Mouse (Mus musculus) neural tube, embryonic 14.5 days (tissue): ENCODE data around the gene Klhl31. TPM values are rescaled to one million over a fixed set of nuclear protein-coding genes. Genes with fewer than 3 reads are reported as not detected.

Experiments
- ATAC-seq: fragments of 200-750 bp; cut with Nextera tagmentation; 2 replicates; pipeline ENCODE4 v1.8.0; 2017; ENCODE audit warnings: low read depth, mild to moderate bottlenecking, moderate TSS enrichment, moderate library complexity
- H3K27ac ChIP-seq: fragments of 300-500 bp; sonication (generic); 2 replicates; pipeline ENCODE4 v1.5.1; 2014; ENCODE audit warnings: low read depth, mild to moderate bottlenecking, control low read depth, low read length, moderate library complexity, mixed read lengths
- H3K27me3 ChIP-seq: fragments of 300-500 bp; sonication (generic); 2 replicates; pipeline ENCODE4 v1.6.1; 2014; ENCODE audit warnings: low read length; ENCODE audit not compliant: control insufficient read depth, insufficient read depth
- H3K36me3 ChIP-seq: fragments of 300-500 bp; sonication (generic); 2 replicates; pipeline ENCODE4 v1.6.1; 2014; ENCODE audit warnings: low read length, mixed read lengths; ENCODE audit not compliant: control insufficient read depth, insufficient read depth
- H3K4me1 ChIP-seq: fragments of 300-500 bp; sonication (generic); 2 replicates; pipeline ENCODE4 v1.6.1; 2014; ENCODE audit warnings: low read length; ENCODE audit not compliant: control insufficient read depth, insufficient read depth
- H3K4me2 ChIP-seq: fragments of 300-500 bp; sonication (generic); 2 replicates; pipeline ENCODE4 v1.6.1; 2014; ENCODE audit warnings: mild to moderate bottlenecking, low read depth, low read length, control low read depth
- H3K4me3 ChIP-seq: fragments of 300-500 bp; sonication (generic); 2 replicates; pipeline ENCODE4 v1.5.1; 2014; ENCODE audit warnings: low read depth, low read length, control low read depth, mixed read lengths
- H3K9ac ChIP-seq: fragments of 300-500 bp; sonication (generic); replicated peaks from 2 replicates; pipeline ENCODE4 v1.6.1; 2014; ENCODE audit warnings: low read depth, mild to moderate bottlenecking, control low read depth, low read length, mixed read lengths
- H3K9me3 ChIP-seq: fragments of 300-500 bp; sonication (generic); 2 replicates; pipeline ENCODE4 v1.6.1; 2016; ENCODE audit warnings: low read length; ENCODE audit not compliant: control insufficient read depth
- WGBS: fragments of 180-500 bp; shearing (Covaris S2); extraction: QIAGEN DNeasy Blood & Tissue Kit; methylation state at CpG from one replicate; pipeline ENCODE4 v1.1.7; 2014; 5-methylcytosine and 5-hydroxymethylcytosine counted together
- polyA plus RNA-seq: library from polyadenylated mRNA; unstranded; fragments of >200 nt; fragmentation: Nextera tagmentation; extraction: Ambion mirVana; gene quantifications from 2 replicates; pipeline ENCODE4 v1.2.1, GENCODE M21; 2014

The Klhl31 gene
- 0.12 and 0.13 TPM in 2 replicates for polyA plus RNA-seq

GRCm38 (mm10) chr9:77636450-77636951 is at the start of gene Klhl31:
Gene Klhl31 (plus strand): TSS chr9:77636500.
- no peak within 1 kb of the TSS for H3K9ac ChIP-seq
- H3K27me3 ChIP-seq: no peaks in the 10 kb centered on the region
- no peak within 1 kb of the TSS for H3K27ac ChIP-seq
- no peaks in the 10 kb centered on the region for H3K4me1 ChIP-seq
- ATAC-seq: no peak
- H3K4me3 ChIP-seq: no peak within 1 kb of the TSS
- 56% methylated on average over 10 of the region's 10 CpGs for WGBS
- no peaks in the 10 kb centered on the region for H3K36me3 ChIP-seq
- H3K9me3 ChIP-seq: no peaks in the 10 kb centered on the region
- H3K4me2 ChIP-seq: no peak within 1 kb of the TSS

- no peak overlapping the region for H3K4me2 ChIP-seq
- H3K27me3 ChIP-seq: no peaks in the 10 kb centered on the region
- no peaks in the 10 kb centered on the region for H3K36me3 ChIP-seq
- no peaks in the 10 kb centered on the region for H3K9me3 ChIP-seq
- H3K4me1 ChIP-seq: no peaks in the 10 kb centered on the region
- no peak overlapping the region for H3K4me3 ChIP-seq
- no peak for ATAC-seq
- WGBS: 60% methylated on average over 6 of the region's 6 CpGs
- H3K27ac ChIP-seq: no peak overlapping the region
- no peak overlapping the region for H3K9ac ChIP-seq
Measured at GRCm38 (mm10) chr9:77586806-77587591, 49.3 kb upstream of the Klhl31 start.

DNA sequence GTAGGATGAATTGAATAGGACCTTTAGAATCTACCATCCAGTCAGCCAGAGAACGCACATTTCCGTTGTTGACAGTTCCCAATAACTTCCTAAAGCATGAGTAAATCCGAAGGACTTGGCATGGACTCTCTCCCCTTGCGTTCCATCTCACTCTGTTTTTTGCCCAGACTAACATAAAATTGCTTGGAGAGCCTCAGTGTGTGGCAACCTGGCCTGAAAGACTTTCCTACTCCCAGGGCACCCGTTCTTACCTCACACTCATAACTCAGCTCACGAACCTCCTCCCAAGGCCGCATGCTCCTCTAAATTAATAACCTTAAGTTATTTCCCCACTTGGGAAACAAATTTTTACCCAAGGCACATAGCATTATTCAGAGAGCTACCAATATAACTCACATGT is 48.7 kb upstream of the Klhl31 start:
- no peak overlapping the region for H3K27ac ChIP-seq
- H3K9me3 ChIP-seq: no peaks in the 10 kb centered on the region
- no peak for ATAC-seq
- H3K27me3 ChIP-seq: no peaks in the 10 kb centered on the region
- no peak overlapping the region for H3K9ac ChIP-seq
- H3K4me3 ChIP-seq: no peak overlapping the region
- 81% methylated on average over 7 of the region's 7 CpGs for WGBS
- H3K36me3 ChIP-seq: no peaks in the 10 kb centered on the region
- no peak overlapping the region for H3K4me2 ChIP-seq
- H3K4me1 ChIP-seq: no peaks in the 10 kb centered on the region

- Histone ChIP-seq H3K9ac (no peak overlapping the region), H3K9me3 (no peaks in the 10 kb centered on the region), H3K4me2 (no peak overlapping the region), H3K36me3 (no peaks in the 10 kb centered on the region), H3K4me1 (no peaks in the 10 kb centered on the region), H3K27me3 (no peaks in the 10 kb centered on the region), H3K4me3 (no peak overlapping the region), H3K27ac (no peak overlapping the region)
- WGBS: 55% methylated on average over 2 of the region's 2 CpGs
- ATAC-seq: no peak
Measured at GRCm38 (mm10) chr9:77589496-77589895, 46.8 kb upstream of the Klhl31 start.

- ATAC-seq: no peak
- no peaks in the 10 kb centered on the region for H3K36me3 ChIP-seq
- H3K27ac ChIP-seq: no peak overlapping the region
- H3K4me2 ChIP-seq: no peak overlapping the region
- H3K27me3 ChIP-seq: no peaks in the 10 kb centered on the region
- no peak overlapping the region for H3K4me3 ChIP-seq
- no peaks in the 10 kb centered on the region for H3K4me1 ChIP-seq
- WGBS: 72% methylated on average over 4 of the region's 4 CpGs
- H3K9me3 ChIP-seq: no peaks in the 10 kb centered on the region
- H3K9ac ChIP-seq: no peak overlapping the region
Measured at GRCm38 (mm10) chr9:77592423-77592822, 43.9 kb upstream of the Klhl31 start.

DNA sequence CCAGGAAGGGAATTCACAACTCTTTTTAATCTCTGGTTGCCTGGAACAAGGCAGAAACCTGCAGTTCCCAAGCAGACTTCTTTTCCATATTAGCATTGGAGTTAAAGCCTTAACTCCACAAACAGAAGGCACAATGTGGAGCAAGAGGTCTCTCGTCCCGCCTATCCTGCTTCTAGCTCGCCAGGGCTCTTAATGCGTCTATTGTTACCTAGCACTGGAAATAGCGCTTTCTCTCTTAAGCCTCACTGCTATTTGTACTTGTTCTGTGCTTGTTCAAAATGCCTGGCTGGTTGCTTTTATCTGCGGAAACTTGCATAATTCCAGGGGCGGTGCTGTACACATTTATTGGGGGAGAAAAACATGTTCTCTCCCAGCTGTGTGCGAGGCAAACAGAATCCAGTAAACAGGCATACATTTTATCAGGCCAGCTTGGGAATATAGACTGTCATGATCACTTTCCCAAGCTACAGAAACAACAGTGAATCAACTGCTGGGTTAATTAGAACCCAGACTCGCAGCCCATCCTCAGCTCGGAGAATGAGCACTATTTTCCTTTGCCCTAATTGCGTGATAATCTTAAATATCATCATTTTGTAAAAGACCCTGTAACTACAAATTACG is 41.2 kb upstream of the Klhl31 start:
- Histone ChIP-seq H3K27ac (no peak overlapping the region), H3K4me1 (no peaks in the 10 kb centered on the region), H3K4me3 (no peak overlapping the region), H3K9me3 (no peaks in the 10 kb centered on the region), H3K27me3 (no peaks in the 10 kb centered on the region), H3K9ac (0 out of 2 replicates have a peak overlapping the region, but pooled peaks have one; percentile 16), H3K4me2 (0 out of 2 replicates have a peak overlapping the region, but pooled peaks have one; percentile 8), H3K36me3 (no peaks in the 10 kb centered on the region)
- ATAC-seq: no peak
- 39% methylated on average over 12 of the region's 12 CpGs for WGBS

GRCm38 (mm10) chr9:77596355-77596754 is 39.9 kb upstream of the Klhl31 start:
- Histone ChIP-seq H3K4me3 (no peak overlapping the region), H3K9ac (no peak overlapping the region), H3K4me1 (no peaks in the 10 kb centered on the region), H3K27me3 (no peaks in the 10 kb centered on the region), H3K9me3 (no peaks in the 10 kb centered on the region), H3K36me3 (no peaks in the 10 kb centered on the region), H3K4me2 (no peak overlapping the region), H3K27ac (no peak overlapping the region)
- no peak; the same call in 1 of the 2 replicates for ATAC-seq
- 24% methylated on average over 7 of the region's 7 CpGs for WGBS

- Histone ChIP-seq H3K9ac (no peak overlapping the region), H3K4me2 (no peak overlapping the region), H3K4me1 (no peaks in the 10 kb centered on the region), H3K27ac (no peak overlapping the region), H3K9me3 (no peaks in the 10 kb centered on the region), H3K36me3 (no peaks in the 10 kb centered on the region), H3K27me3 (no peaks in the 10 kb centered on the region), H3K4me3 (no peak overlapping the region)
- ATAC-seq: no peak
- WGBS: 66% methylated on average over 3 of the region's 3 CpGs
Measured at GRCm38 (mm10) chr9:77598560-77598959, 37.7 kb upstream of the Klhl31 start.
